Mouse (Mus musculus) intestine, embryonic 16.5 days (tissue): ENCODE data around the gene Nbr1. TPM values are rescaled to one million over a fixed set of nuclear protein-coding genes. Genes with fewer than 3 reads are reported as not detected.
"Not testable (repeated sequence)": the region's sequence is repeated elsewhere in the genome, so short reads cannot be mapped to it uniquely, and the experiment has no call there.

Experiments
- ATAC-seq: fragments of 200-750 bp; cut with Nextera tagmentation; 2 replicates; pipeline ENCODE4 v1.8.0; 2017; ENCODE audit warnings: moderate TSS enrichment, moderate library complexity
- H3K27ac ChIP-seq: fragments of 300-500 bp; sonication (generic); 2 replicates; pipeline ENCODE4 v1.5.1; 2014; ENCODE audit warnings: mild to moderate bottlenecking, low read length
- H3K27me3 ChIP-seq: fragments of 300-500 bp; sonication (generic); replicated peaks from 2 replicates; pipeline ENCODE4 v1.6.1; 2014; ENCODE audit warnings: low read length, control low read depth, mixed read lengths; ENCODE audit not compliant: control insufficient read depth, insufficient read depth
- H3K36me3 ChIP-seq: fragments of 300-500 bp; sonication (generic); 2 replicates; pipeline ENCODE4 v1.6.1; 2014; ENCODE audit warnings: low read length, control low read depth; ENCODE audit not compliant: control insufficient read depth, insufficient read depth
- H3K4me1 ChIP-seq: fragments of 300-500 bp; sonication (generic); 2 replicates; pipeline ENCODE4 v1.6.1; 2014; ENCODE audit warnings: low read length, control low read depth, mixed read lengths; ENCODE audit not compliant: control insufficient read depth, insufficient read depth
- H3K4me2 ChIP-seq: fragments of 300-500 bp; sonication (generic); 2 replicates; pipeline ENCODE4 v1.6.1; 2014; ENCODE audit warnings: low read depth, low read length, control low read depth
- H3K4me3 ChIP-seq: fragments of 300-500 bp; sonication (generic); 2 replicates; pipeline ENCODE4 v1.5.1; 2014; ENCODE audit warnings: mild to moderate bottlenecking, low read length
- H3K9ac ChIP-seq: fragments of 300-500 bp; sonication (generic); 2 replicates; pipeline ENCODE4 v1.6.1; 2014; ENCODE audit warnings: low read depth, low read length
- H3K9me3 ChIP-seq: fragments of 300-500 bp; sonication (generic); 2 replicates; pipeline ENCODE4 v1.6.1; 2016; ENCODE audit warnings: low read length, control low read depth; ENCODE audit not compliant: control insufficient read depth
- WGBS: fragments of 180-500 bp; shearing (Covaris S2); extraction: QIAGEN DNeasy Blood & Tissue Kit; methylation state at CpG from one replicate; pipeline ENCODE4 v1.1.7; 2014; 5-methylcytosine and 5-hydroxymethylcytosine counted together
- polyA plus RNA-seq: library from polyadenylated mRNA; unstranded; fragments of >200 nt; fragmentation: Nextera tagmentation; extraction: Ambion mirVana; gene quantifications from 2 replicates; pipeline ENCODE4 v1.2.1, GENCODE M21; 2015

Nbr1 gene
- polyA plus RNA-seq, 1 experiment from 2014 or later = 56.2 TPM

DNA sequence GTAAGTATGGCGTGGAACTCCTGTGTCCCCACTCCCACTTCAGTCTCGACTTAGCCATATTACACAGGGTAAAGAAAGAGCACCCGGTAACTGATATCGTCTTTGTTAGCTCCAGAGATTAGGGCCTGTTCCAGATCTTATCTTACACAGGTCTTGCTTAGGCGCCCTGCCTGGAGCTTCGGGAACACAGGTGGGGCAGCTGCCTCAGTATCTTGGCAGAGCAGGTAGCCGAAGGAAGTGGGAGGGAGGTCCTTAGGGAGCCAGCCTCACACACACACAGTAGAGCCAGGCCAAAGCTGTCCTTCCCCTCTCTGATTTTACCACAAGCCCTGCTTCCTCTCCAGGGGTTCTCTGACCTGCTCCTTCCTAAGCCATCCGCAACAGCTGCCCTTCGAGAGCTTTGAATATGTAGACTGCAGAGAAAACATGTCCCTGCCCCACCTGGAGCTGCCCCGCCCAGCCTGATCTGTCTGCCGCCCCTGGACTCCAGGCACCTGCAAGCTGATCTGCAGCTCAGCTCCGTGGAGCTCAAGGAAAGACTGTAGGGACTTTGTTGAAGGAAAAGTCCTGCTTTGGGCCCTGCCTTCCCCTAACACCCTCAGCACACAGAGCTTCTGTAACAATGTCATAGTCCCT is 38.2 kb downstream of the Nbr1 start:
- ATAC-seq = peak; percentile 67
- WGBS = 55% methylated on average over 12 of the region's 12 CpGs

DNA sequence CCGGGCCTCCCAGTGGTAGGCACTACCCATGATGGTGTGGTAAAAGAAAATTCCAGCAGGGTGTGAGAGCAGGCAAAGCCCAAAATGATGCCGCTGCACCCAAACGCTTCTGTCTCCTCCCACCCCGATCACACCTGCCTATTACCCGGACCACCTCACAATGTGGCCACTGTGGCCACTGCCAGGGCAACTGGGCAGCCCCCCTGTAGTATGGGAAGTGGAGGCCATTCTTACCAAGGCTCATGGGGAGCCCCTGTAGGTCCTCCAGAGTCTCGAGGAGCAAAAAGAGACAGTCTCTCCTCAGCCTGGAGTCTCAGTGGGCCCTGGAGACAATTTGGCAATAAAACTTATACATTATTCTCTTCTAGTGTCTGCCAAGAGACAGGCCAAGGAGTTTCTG is 47.2 kb downstream of the Nbr1 start, which contains the start of gene Gm11634:
Gene Gm11634 (minus strand): TSS at position 101 of the 400 bp plus-strand sequence.
- ATAC-seq = no peak
- 71% methylated on average over 6 of the region's 6 CpGs for WGBS

More for the DNA sequence above, 38.2 kb downstream of the Nbr1 start:
- no peaks in the 10 kb centered on the region for H3K9me3 ChIP-seq
- peaks cover 7% of the 10 kb centered on the region; the same call in 1 of the 2 replicates for H3K4me1 ChIP-seq
- no peak overlapping the region for H3K4me3 ChIP-seq
- H3K4me2 ChIP-seq = 0 out of 2 replicates have a peak overlapping the region, but pooled peaks have one; percentile 2
- H3K27ac ChIP-seq = peak overlapping the region; percentile 78
- no peaks in the 10 kb centered on the region for H3K27me3 ChIP-seq
- peak overlapping the region; percentile 3; the same call in 1 of the 2 replicates for H3K9ac ChIP-seq
- H3K36me3 ChIP-seq = peaks cover 4% of the 10 kb centered on the region; the same call in 1 of the 2 replicates

GRCm38 (mm10) chr11:101602491-101602890 is 50.5 kb downstream of the Nbr1 start:
- Histone ChIP-seq H3K4me1 (no peaks in the 10 kb centered on the region), H3K9ac (no peak overlapping the region), H3K4me2 (no peak overlapping the region), H3K9me3 (no peaks in the 10 kb centered on the region), H3K36me3 (no peaks in the 10 kb centered on the region), H3K27me3 (no peaks in the 10 kb centered on the region), H3K4me3 (no peak overlapping the region), H3K27ac (no peak overlapping the region)
- 11% methylated on average over 3 of the region's 3 CpGs for WGBS
- ATAC-seq = no peak

More for the DNA sequence above, 47.2 kb downstream of the Nbr1 start, which contains the start of gene Gm11634:
- Histone ChIP-seq H3K9ac (no peak within 1 kb of the TSS), H3K27me3 (no peaks in the 10 kb centered on the region), H3K9me3 (no peaks in the 10 kb centered on the region), H3K27ac (no peak within 1 kb of the TSS), H3K36me3 (no peaks in the 10 kb centered on the region), H3K4me3 (no peak within 1 kb of the TSS), H3K4me1 (no peaks in the 10 kb centered on the region), H3K4me2 (no peak within 1 kb of the TSS)

DNA sequence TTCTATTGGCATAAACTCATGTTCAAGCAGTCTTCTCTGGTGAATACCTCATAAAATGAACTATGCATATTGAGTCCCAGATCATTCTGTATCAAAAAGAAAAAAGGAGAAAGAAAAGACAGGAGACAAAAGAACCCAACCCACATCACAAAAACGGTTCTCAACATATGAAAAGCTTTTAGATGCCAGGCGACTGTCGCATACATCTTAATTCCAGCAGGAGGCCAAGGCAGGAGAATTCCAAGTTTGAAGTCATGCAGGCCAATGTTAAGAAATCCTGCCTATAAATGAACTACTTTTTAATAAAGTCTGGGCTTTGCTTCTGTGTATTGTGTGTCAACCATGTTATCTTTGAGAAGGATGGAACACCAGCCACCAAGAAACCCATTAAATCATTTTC is 52.2 kb downstream of the Nbr1 start:
- H3K9me3 ChIP-seq = no peaks in the 10 kb centered on the region
- H3K9ac ChIP-seq = 0 out of 2 replicates have a peak overlapping the region, but pooled peaks have one; percentile 54
- H3K27me3 ChIP-seq = no peaks in the 10 kb centered on the region
- H3K27ac ChIP-seq = peak overlapping the region; percentile 82; the same call in 1 of the 2 replicates
- 3% methylated on average over 3 of the region's 3 CpGs for WGBS
- H3K4me2 ChIP-seq = peak overlapping the region; percentile 52; the same call in 1 of the 2 replicates
- no peaks in the 10 kb centered on the region for H3K36me3 ChIP-seq
- H3K4me3 ChIP-seq = no peak overlapping the region
- no peaks in the 10 kb centered on the region for H3K4me1 ChIP-seq
- no peak for ATAC-seq

GRCm38 (mm10) chr11:101604531-101605453 is 52.8 kb downstream of the Nbr1 start:
- Histone ChIP-seq H3K4me3 (peak overlapping the region; percentile 36), H3K9ac (peak overlapping the region; percentile 54; the same call in 1 of the 2 replicates), H3K27ac (peak overlapping the region; percentile 82), H3K4me2 (peak overlapping the region; percentile 52)
- WGBS = under 1% methylated on average over 30 of the region's 30 CpGs
- H3K4me1 ChIP-seq, H3K9me3 ChIP-seq, H3K36me3 ChIP-seq, H3K27me3 ChIP-seq: not testable (repeated sequence)
- peak; percentile 91 for ATAC-seq

- not testable (repeated sequence) for H3K4me1 ChIP-seq, H3K27me3 ChIP-seq, H3K36me3 ChIP-seq, H3K4me2 ChIP-seq, H3K4me3 ChIP-seq, H3K9me3 ChIP-seq, ATAC-seq, H3K9ac ChIP-seq, H3K27ac ChIP-seq
- WGBS = 86% methylated on average over 4 of the region's 4 CpGs
Measured at GRCm38 (mm10) chr11:101607134-101607533, 55.2 kb downstream of the Nbr1 start.

- peaks cover 7% of the 10 kb centered on the region for H3K4me1 ChIP-seq
- no peak overlapping the region for H3K27ac ChIP-seq
- no peaks in the 10 kb centered on the region for H3K9me3 ChIP-seq
- no peaks in the 10 kb centered on the region for H3K27me3 ChIP-seq
- H3K9ac ChIP-seq = no peak overlapping the region
- H3K36me3 ChIP-seq = no peaks in the 10 kb centered on the region
- ATAC-seq = no peak
- no peak overlapping the region for H3K4me3 ChIP-seq
- peak overlapping the region; percentile 10; the same call in 1 of the 2 replicates for H3K4me2 ChIP-seq
- 18% methylated on average over 11 of the region's 11 CpGs for WGBS
Measured at GRCm38 (mm10) chr11:101610445-101610844, 58.5 kb downstream of the Nbr1 start.

GRCm38 (mm10) chr11:101613596-101613995 is 61.6 kb downstream of the Nbr1 start:
- H3K36me3 ChIP-seq = no peaks in the 10 kb centered on the region
- no peaks in the 10 kb centered on the region for H3K9me3 ChIP-seq
- H3K4me2 ChIP-seq = no peak overlapping the region
- no peak overlapping the region for H3K4me3 ChIP-seq
- H3K27me3 ChIP-seq = no peaks in the 10 kb centered on the region
- no peak overlapping the region for H3K9ac ChIP-seq
- WGBS = 77% methylated on average over 6 of the region's 6 CpGs
- peaks cover 7% of the 10 kb centered on the region for H3K4me1 ChIP-seq
- no peak overlapping the region for H3K27ac ChIP-seq
- no peak for ATAC-seq

- WGBS = 76% methylated on average over 4 of the region's 4 CpGs
- H3K4me2 ChIP-seq = no peak overlapping the region
- ATAC-seq = no peak
Measured at GRCm38 (mm10) chr11:101614116-101614515, 62.2 kb downstream of the Nbr1 start.

More at GRCm38 (mm10) chr11:101614116-101614515, 62.2 kb downstream of the Nbr1 start:
- H3K4me3 ChIP-seq = no peak overlapping the region
- H3K9me3 ChIP-seq = no peaks in the 10 kb centered on the region
- no peaks in the 10 kb centered on the region for H3K36me3 ChIP-seq
- H3K27ac ChIP-seq = no peak overlapping the region
- peaks cover 7% of the 10 kb centered on the region for H3K4me1 ChIP-seq
- H3K9ac ChIP-seq = no peak overlapping the region
- H3K27me3 ChIP-seq = no peaks in the 10 kb centered on the region
